Mouse (Mus musculus): ENCODE measurements at regions not wholly inside any gene's neighbourhood (a gene's known extent, or its start where the extent isn't known, plus 50 kb on each side); places are given as distances from the start of the nearest gene placed in this dataset.

DNA sequence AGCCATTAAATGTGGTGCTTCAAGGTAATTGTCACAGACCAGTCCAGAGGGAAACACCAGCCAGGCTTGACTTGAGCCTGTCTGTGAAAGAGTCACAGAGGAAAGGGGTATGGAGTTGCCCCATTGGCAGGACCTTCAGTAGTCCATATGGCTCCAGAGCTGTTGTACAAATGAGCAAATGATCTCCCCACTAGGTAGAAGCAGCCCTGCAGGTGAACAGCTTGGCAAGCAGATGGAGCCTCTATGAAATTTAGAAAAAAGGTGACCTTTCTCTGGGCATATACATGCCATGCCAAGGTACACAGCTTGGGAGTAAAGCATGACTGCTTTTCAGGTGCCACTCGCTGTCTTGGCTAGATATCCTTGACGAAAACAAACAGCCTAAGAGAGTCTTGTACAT, 938.4 kb downstream of the Stpg2 start:
- H3K27me3 ChIP-seq, result no peaks in the 10 kb centered on the region
- WGBS, result 88% methylated on average over 2 of the region's 2 CpGs

DNA sequence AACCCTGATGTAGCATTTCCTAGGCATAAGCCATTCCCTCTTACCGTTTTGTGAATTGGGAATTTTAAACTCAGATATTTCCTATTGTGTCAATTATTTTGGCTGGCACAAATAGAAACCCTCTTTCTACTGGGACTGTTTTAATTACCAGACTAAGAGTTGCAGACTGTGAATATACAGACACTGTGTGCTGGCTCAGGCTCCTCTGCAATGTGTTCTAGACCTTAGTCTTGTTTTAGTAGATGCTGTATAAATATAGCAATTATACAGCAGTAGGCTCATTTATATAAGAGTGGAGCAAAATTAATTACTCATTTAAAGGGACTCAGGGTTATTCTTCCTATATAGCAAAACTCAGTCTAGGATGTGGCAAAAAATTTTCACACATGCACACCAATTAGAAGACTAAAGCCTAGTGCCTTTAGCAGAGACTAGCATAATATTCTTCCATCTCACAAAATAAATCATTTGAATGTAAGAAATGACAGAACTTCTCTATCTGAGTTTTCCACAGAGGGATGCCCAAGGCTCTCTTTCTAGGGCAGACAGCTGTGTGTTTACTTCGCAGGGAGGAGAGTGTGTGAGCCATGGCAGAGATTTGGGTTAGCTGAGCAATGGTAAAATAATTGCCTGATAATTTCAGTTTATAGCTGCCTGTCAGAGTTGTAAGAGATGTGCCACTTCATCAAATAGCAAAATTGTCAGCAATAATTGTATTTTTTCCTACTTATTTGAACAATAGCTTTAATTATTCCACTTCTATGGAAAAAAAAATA, 941.9 kb downstream of the Stpg2 start:
- Histone ChIP-seq H3K4me2 (no peak overlapping the region), H3K9ac (no peak overlapping the region), H3K27me3 (no peaks in the 10 kb centered on the region), H3K9me3 (no peaks in the 10 kb centered on the region), H3K36me3 (no peaks in the 10 kb centered on the region), H3K27ac (no peak overlapping the region), H3K4me3 (no peak overlapping the region), H3K4me1 (no peaks in the 10 kb centered on the region)
- ATAC-seq (ENCODE audit: insufficient number of reproducible peaks, insufficient read depth, low FRiP score, low TSS enrichment, low read depth), result no peak
- 76% methylated on average over 2 of the region's 2 CpGs for WGBS

More for the DNA sequence above, 938.4 kb downstream of the Stpg2 start:
- H3K9me3 ChIP-seq, result no peaks in the 10 kb centered on the region
- no peak overlapping the region for H3K4me2 ChIP-seq
- no peak overlapping the region for H3K4me3 ChIP-seq
- no peak overlapping the region for H3K27ac ChIP-seq
- H3K36me3 ChIP-seq, result no peaks in the 10 kb centered on the region
- ATAC-seq (ENCODE audit: insufficient number of reproducible peaks, insufficient read depth, low FRiP score, low TSS enrichment, low read depth), result no peak
- H3K4me1 ChIP-seq, result no peaks in the 10 kb centered on the region
- H3K9ac ChIP-seq, result no peak overlapping the region

DNA sequence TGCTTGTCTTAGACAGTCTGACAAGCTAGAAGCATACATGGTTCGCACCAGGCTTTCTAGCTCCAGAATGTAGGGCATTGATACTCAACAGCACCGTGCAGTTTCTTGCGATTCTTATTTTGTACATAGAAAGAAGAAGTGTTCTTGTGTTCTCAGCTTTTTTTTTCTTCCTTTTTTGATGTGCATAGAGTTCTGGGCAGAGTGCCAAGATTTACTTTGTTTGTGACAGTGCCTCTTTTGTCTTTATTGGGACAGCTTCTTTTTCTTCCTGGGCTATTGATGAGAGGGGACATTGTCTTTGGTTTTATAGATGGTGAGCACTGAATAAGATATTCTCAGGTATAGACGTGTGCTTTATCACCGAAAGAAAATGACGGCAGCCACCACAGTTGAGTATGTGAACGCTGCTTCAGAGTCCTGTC, 945.0 kb downstream of the Stpg2 start:
- H3K9me3 ChIP-seq, result no peaks in the 10 kb centered on the region

DNA sequence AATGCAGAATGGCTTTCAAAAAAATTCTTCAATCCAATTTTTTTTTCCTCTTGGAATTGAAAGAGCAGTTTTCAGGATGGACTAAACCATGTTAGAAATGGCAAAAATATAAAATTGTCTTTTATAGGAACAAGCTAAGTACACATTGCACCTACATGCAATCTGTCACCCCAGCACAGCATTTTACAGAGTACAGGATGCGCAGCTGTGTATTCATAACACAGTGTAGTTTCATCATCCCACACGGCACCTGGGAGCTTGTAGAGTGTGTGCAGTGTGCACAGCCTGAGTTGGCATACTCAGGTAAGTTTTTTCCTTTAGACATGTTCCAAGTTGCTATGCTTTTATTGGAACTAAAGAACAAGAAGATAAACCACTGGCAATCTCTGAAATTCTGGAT, 974.0 kb downstream of the Stpg2 start:
- Histone ChIP-seq H3K27ac (no peak overlapping the region), H3K4me2 (no peak overlapping the region), H3K36me3 (no peaks in the 10 kb centered on the region), H3K27me3 (no peaks in the 10 kb centered on the region), H3K9me3 (no peaks in the 10 kb centered on the region), H3K4me1 (no peaks in the 10 kb centered on the region), H3K9ac (no peak overlapping the region), H3K4me3 (no peak overlapping the region)
- 85% methylated on average over 2 of the region's 2 CpGs for WGBS
- ATAC-seq (ENCODE audit: insufficient number of reproducible peaks, insufficient read depth, low FRiP score, low TSS enrichment, low read depth), result no peak

More for the DNA sequence above, 945.0 kb downstream of the Stpg2 start:
- no peak overlapping the region for H3K4me2 ChIP-seq
- H3K27ac ChIP-seq, result no peak overlapping the region
- H3K4me3 ChIP-seq, result no peak overlapping the region
- WGBS, result 73% methylated on average over 7 of the region's 7 CpGs
- H3K36me3 ChIP-seq, result no peaks in the 10 kb centered on the region
- H3K4me1 ChIP-seq, result no peaks in the 10 kb centered on the region
- H3K27me3 ChIP-seq, result no peaks in the 10 kb centered on the region
- no peak for ATAC-seq (ENCODE audit: insufficient number of reproducible peaks, insufficient read depth, low FRiP score, low TSS enrichment, low read depth)
- H3K9ac ChIP-seq, result no peak overlapping the region

DNA sequence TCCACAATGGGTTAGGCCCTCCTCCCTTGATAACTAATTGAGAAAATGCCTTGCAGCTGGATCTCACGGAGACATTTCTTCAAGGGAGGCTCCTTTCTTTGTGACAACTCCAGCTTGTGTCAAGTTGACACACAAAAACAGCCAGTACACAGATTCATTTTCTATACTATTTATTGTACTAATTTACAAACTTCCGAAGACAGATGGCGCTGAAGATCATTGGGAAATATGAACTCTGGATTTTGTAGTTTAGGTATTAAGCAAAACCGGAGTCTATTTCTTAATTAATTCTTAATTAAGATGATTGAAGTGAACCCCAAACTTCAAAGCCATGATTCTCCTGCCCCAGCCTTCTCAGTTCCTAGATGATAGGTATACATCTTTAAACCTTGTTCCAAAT, 977.2 kb downstream of the Stpg2 start:
- H3K9me3 ChIP-seq, result no peaks in the 10 kb centered on the region
- no peak for ATAC-seq (ENCODE audit: insufficient number of reproducible peaks, insufficient read depth, low FRiP score, low TSS enrichment, low read depth)
- no peaks in the 10 kb centered on the region for H3K27me3 ChIP-seq
- H3K4me1 ChIP-seq, result no peaks in the 10 kb centered on the region
- H3K27ac ChIP-seq, result no peak overlapping the region
- H3K36me3 ChIP-seq, result no peaks in the 10 kb centered on the region
- no peak overlapping the region for H3K9ac ChIP-seq
- H3K4me3 ChIP-seq, result no peak overlapping the region
- no peak overlapping the region for H3K4me2 ChIP-seq
- WGBS, result 84% methylated on average over 4 of the region's 4 CpGs

DNA sequence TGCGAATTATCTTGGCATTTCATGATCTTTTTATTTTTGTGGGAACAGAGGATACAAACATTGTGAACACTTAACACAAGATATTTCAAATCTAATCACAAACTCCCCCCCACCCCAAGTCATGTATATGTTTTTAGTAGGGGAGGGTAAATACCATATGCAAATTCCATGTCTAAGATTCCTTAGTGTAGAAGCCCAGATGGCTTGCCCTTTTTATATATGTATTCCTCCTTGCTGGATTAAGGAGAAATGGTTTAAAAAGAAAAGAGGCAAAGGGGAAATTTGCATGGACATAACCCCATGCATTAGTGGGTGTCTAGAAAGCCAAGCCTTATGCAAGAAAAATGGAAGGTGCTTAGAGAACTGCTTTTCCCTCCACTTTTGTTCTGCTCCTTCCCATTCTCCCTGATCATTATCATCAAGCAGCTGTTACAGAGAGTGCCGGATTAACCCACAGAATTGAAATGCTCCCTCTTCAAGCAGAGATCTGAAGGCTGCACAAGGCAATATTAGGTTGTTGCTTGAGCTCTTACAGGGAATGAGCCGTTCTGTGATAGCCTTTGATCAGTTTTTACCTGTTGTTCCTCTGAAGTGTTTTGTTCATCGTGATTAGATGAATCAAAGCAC, 979.5 kb downstream of the Stpg2 start:
- no peak overlapping the region for H3K9ac ChIP-seq
- 48% methylated on average over 4 of the region's 4 CpGs for WGBS
- ATAC-seq (ENCODE audit: insufficient number of reproducible peaks, insufficient read depth, low FRiP score, low TSS enrichment, low read depth), result no peak
- H3K4me2 ChIP-seq, result no peak overlapping the region
- no peak overlapping the region for H3K4me3 ChIP-seq
- no peaks in the 10 kb centered on the region for H3K27me3 ChIP-seq
- H3K9me3 ChIP-seq, result no peaks in the 10 kb centered on the region
- H3K4me1 ChIP-seq, result no peaks in the 10 kb centered on the region
- H3K36me3 ChIP-seq, result no peaks in the 10 kb centered on the region
- no peak overlapping the region for H3K27ac ChIP-seq

DNA sequence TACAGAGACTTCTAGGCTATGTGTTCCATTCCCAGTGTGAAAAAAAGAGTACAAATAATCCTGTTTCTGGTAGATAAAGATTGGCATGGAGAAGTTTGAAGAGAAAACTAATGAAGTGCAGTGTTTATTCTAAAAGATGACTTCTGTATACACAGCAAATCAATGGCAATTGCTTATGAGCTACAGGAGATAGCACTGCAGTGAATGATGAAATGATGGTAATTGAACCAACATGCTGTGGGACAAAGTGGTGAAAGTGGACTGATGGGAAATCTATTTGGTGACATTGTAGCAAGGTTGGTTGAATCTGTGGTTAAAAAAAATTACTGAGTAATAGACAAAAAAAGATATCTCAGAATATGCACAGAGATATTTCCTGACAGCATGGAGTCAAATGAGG, 1000.4 kb downstream of the Stpg2 start:
- Histone ChIP-seq H3K4me3 (no peak overlapping the region), H3K4me2 (no peak overlapping the region), H3K36me3 (no peaks in the 10 kb centered on the region), H3K27ac (no peak overlapping the region), H3K4me1 (no peaks in the 10 kb centered on the region), H3K27me3 (no peaks in the 10 kb centered on the region), H3K9ac (no peak overlapping the region), H3K9me3 (no peaks in the 10 kb centered on the region)
- ATAC-seq (ENCODE audit: insufficient number of reproducible peaks, insufficient read depth, low FRiP score, low TSS enrichment, low read depth), result no peak

DNA sequence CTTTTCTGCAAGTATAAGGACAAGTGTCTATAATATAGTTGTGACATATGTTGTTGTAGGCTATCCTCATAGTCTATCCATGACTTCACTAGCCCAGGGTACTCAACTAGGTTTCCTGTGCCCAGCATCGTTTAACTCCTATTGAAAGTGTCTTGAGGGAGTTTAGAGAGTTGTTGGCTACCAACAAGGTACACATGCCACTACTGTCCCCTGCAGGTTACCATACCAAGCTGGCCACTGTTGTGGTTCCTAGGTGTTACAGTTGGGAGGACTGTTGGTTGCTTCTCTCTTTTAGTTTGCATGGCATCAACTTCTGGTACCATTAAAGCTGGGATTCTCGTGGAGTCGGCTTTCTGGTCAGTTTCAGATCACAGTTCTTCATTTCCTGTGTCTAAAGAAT, 990.7 kb downstream of the Pdha2 start:
- ATAC-seq (ENCODE audit: insufficient number of reproducible peaks, insufficient read depth, low FRiP score, low TSS enrichment, low read depth), result no peak
- 74% methylated on average over 3 of the region's 3 CpGs for WGBS
- H3K9me3 ChIP-seq, result no peaks in the 10 kb centered on the region

DNA sequence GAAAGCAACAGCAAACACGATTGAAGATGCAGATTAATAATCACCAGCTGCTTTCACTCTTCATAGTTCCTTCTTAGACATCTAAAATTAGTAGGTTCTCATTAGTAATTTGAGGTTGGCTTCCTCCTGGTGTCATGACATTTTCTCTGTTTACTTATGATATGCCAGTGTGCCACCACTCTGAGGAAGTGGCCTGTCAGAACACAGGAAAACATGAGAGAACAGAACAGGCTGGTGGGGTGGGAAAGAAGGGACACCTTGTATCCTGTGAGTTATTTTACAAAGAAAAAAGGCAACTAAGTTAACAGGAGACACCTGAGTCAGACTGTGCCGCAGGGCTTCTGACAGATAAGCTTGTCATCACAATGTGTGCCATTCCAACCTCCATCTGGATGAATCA, 981.4 kb downstream of the Pdha2 start:
- ATAC-seq (ENCODE audit: insufficient number of reproducible peaks, insufficient read depth, low FRiP score, low TSS enrichment, low read depth), result no peak
- Histone ChIP-seq H3K4me3 (no peak overlapping the region), H3K9me3 (no peaks in the 10 kb centered on the region), H3K4me2 (no peak overlapping the region), H3K4me1 (no peaks in the 10 kb centered on the region), H3K36me3 (no peaks in the 10 kb centered on the region), H3K27me3 (no peaks in the 10 kb centered on the region), H3K27ac (no peak overlapping the region), H3K9ac (no peak overlapping the region)
- WGBS, result 66% methylated on average over 2 of the region's 2 CpGs

More for the DNA sequence above, 990.7 kb downstream of the Pdha2 start:
- no peak overlapping the region for H3K9ac ChIP-seq
- H3K4me1 ChIP-seq, result no peaks in the 10 kb centered on the region
- H3K27me3 ChIP-seq, result no peaks in the 10 kb centered on the region
- H3K4me3 ChIP-seq, result no peak overlapping the region
- no peak overlapping the region for H3K27ac ChIP-seq
- H3K4me2 ChIP-seq, result no peak overlapping the region
- no peaks in the 10 kb centered on the region for H3K36me3 ChIP-seq

DNA sequence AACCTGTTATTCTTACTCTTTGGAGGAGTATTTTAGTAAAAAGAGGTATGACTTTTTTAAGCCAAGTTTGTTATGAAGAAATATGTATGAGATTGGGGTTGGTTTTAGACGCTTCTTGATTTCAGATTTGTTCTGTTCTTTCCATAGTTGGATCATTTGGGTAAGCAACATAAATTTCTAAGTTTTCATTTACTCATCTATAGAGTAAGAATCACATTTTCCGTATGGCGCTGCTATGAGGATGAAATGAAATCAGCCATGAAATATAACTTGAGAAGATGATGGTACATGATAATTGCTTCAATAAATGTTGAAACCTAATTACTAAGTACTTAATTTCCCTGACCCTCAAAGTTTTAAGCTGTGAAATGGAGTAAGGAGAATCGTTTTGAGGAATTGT, 979.0 kb downstream of the Pdha2 start:
- WGBS, result 76% methylated on average over 4 of the region's 4 CpGs
- H3K9ac ChIP-seq, result no peak overlapping the region
- no peak overlapping the region for H3K4me3 ChIP-seq
- no peaks in the 10 kb centered on the region for H3K27me3 ChIP-seq
- no peak overlapping the region for H3K4me2 ChIP-seq
- no peaks in the 10 kb centered on the region for H3K9me3 ChIP-seq
- no peak overlapping the region for H3K27ac ChIP-seq
- no peak for ATAC-seq (ENCODE audit: insufficient number of reproducible peaks, insufficient read depth, low FRiP score, low TSS enrichment, low read depth)
- no peaks in the 10 kb centered on the region for H3K4me1 ChIP-seq
- H3K36me3 ChIP-seq, result no peaks in the 10 kb centered on the region

DNA sequence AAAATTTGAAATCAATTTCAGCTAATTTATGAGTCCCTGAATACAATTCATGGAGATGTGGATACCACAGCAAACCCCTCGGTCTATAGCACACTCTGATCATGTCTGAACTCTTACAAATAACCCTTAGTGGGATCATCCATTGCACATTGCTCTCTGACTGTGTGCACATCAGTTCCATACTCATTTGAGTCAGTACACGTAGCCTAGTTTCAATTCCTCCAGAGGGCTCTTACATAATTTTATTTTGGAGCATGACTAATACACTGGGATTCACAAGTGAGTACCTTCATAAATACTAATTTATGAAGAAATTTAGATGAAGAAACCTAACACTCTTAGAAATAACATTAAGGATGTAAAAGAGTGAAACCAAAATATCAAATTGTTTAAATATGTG, 978.3 kb downstream of the Pdha2 start:
- no peaks in the 10 kb centered on the region for H3K36me3 ChIP-seq
- no peak overlapping the region for H3K9ac ChIP-seq
- H3K9me3 ChIP-seq, result no peaks in the 10 kb centered on the region
- H3K27me3 ChIP-seq, result no peaks in the 10 kb centered on the region
- H3K4me1 ChIP-seq, result no peaks in the 10 kb centered on the region
- H3K27ac ChIP-seq, result no peak overlapping the region
- WGBS, result 68% methylated on average over 2 of the region's 2 CpGs
- H3K4me3 ChIP-seq, result no peak overlapping the region
- ATAC-seq (ENCODE audit: insufficient number of reproducible peaks, insufficient read depth, low FRiP score, low TSS enrichment, low read depth), result no peak
- H3K4me2 ChIP-seq, result no peak overlapping the region

DNA sequence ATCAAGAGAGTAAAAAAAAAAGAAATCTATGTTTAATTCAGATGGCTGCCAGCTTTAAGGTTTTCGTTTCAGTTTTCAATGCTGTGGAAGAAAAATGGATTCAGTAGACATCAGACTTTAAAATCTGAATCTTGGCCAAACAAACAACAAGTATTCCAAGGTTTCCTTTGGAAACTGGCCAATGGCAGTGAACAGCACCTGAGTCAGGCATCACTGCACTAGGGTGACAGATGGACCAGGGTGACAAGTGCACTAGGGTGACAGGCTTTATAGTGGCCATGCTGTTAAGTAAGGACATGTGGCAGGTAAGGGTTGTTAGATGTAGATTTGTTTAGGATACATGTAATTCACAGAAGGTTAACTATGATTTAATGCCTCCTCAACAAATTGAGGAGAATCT, 972.9 kb downstream of the Pdha2 start:
- Histone ChIP-seq H3K27ac (no peak overlapping the region), H3K9me3 (no peaks in the 10 kb centered on the region), H3K27me3 (no peaks in the 10 kb centered on the region), H3K4me3 (no peak overlapping the region), H3K9ac (no peak overlapping the region), H3K4me1 (no peaks in the 10 kb centered on the region), H3K4me2 (no peak overlapping the region), H3K36me3 (no peaks in the 10 kb centered on the region)
- ATAC-seq (ENCODE audit: insufficient number of reproducible peaks, insufficient read depth, low FRiP score, low TSS enrichment, low read depth), result no peak
- 86% methylated on average over 1 of the region's 1 CpGs for WGBS
